ENCODE assay signal across 10 mouse cellular contexts in genomic region chr10:99169765-99170129, GRCm38 (mm10). TPM values are rescaled to one million over a fixed set of nuclear protein-coding genes. Genes with fewer than 3 reads are reported as not detected.
A peak's percentile ranks its signal among the peaks of the same experiment; 100 is the strongest.
DNase-seq lines count a peak whose midpoint lies in the region; ATAC-seq and TF ChIP-seq lines count a peak whose summit lies in the region.
"Had no signal": no experiment of that assay in that cellular context is flagged by ENCODE, and none has a peak within 500 bp of the region (broad histone marks: within the 10 kb centered on the region; RNA-seq: fewer than 3 reads in every experiment).

No protein-coding gene starts in this region.

- peak; percentile 24 for DNase-seq in gastrocnemius, adult 18-20 months (ENCODE audit: low spot score)
- no peak for DNase-seq in gastrocnemius, postnatal 10 days
- peak in 1 of 2 experiments; percentile 36 for DNase-seq in spleen, adult 2 months (ENCODE audit: low read depth in 1 of 2, low spot score in 2 of 2)
- DNase-seq in spleen, adult 12 weeks (ENCODE audit: low spot score): no peak
- peak; percentile 40 to 81 for DNase-seq in left cerebral cortex, postnatal 25 days (ENCODE audit: low spot score in 2 of 2)
- DNase-seq in stomach, postnatal 0 days (ENCODE audit: low spot score): no peak
- DNase-seq in cerebellum, postnatal 36 days: no peak
- DNase-seq: gastrocnemius, postnatal 36 days had no signal

- no peak overlapping the region for H3K4me3 ChIP-seq in spleen, adult 2 months (ENCODE audit: extremely low read depth, insufficient read depth, insufficient read length)
- no peak overlapping the region for H3K4me3 ChIP-seq in stomach, postnatal 0 days (ENCODE audit: low read depth, low read length)
- no peak overlapping the region for H3K4me3 ChIP-seq in forebrain, embryonic 12.5 days (replicated peaks)

- H3K4me1 ChIP-seq in spleen, adult 2 months (ENCODE audit: control insufficient read depth, insufficient read depth, insufficient read length): peaks cover 15% of the 10 kb centered on the region
- peaks cover 4% of the 10 kb centered on the region; the same call in 1 of the 2 replicates for H3K4me1 ChIP-seq in stomach, postnatal 0 days (replicated peaks; ENCODE audit: control insufficient read depth, insufficient read depth)
- peaks cover 7% of the 10 kb centered on the region; the same call in 1 of the 2 replicates for H3K4me1 ChIP-seq in forebrain, embryonic 12.5 days

- H3K27ac ChIP-seq in spleen, adult 2 months (ENCODE audit: insufficient read depth, low read length): peak overlapping the region; percentile 39; the same call in 1 of the 2 replicates
- peak overlapping the region; percentile 50; the same call in 1 of the 2 replicates for H3K27ac ChIP-seq in stomach, postnatal 0 days (replicated peaks)
- no peak overlapping the region for H3K27ac ChIP-seq in forebrain, embryonic 12.5 days

- 55% methylated on average over 5 of the region's 5 CpGs for WGBS in spleen, adult 2 months
- WGBS in stomach, postnatal 0 days: 40% methylated on average over 5 of the region's 5 CpGs
- WGBS in forebrain, embryonic 12.5 days: 91% methylated on average over 5 of the region's 5 CpGs

- 0 out of 2 replicates have a peak overlapping the region, but pooled peaks have one; percentile 2 for H3K4me2 ChIP-seq in stomach, postnatal 0 days (replicated peaks; ENCODE audit: low read depth)
- H3K4me2 ChIP-seq in forebrain, embryonic 12.5 days: no peak overlapping the region

- peak; percentile 83 for ATAC-seq in stomach, postnatal 0 days (ENCODE audit: low FRiP score, low TSS enrichment)
- no peak for ATAC-seq in forebrain, embryonic 12.5 days (ENCODE audit: low FRiP score)

- TF ChIP-seq CTCF in spleen, adult 2 months (IDR thresholded peaks at IDR 0.05; ENCODE audit: extremely low read depth, insufficient read depth, insufficient read length, insufficient replicate concordance): no peak
- TF ChIP-seq CTCF in stomach, postnatal 0 days (IDR thresholded peaks at IDR 0.05; ENCODE audit: low read depth): no peak

- TF ChIP-seq POLR2A in spleen, adult 2 months (IDR thresholded peaks at IDR 0.05; ENCODE audit: low read depth, low read length): no peak

- no peaks in the 10 kb centered on the region for H3K27me3 ChIP-seq in spleen, adult 2 months (ENCODE audit: control insufficient read depth, insufficient read depth, low read length)
- no peaks in the 10 kb centered on the region for H3K27me3 ChIP-seq in stomach, postnatal 0 days (ENCODE audit: control insufficient read depth, insufficient read depth, low read length)
- H3K27me3 ChIP-seq in forebrain, embryonic 12.5 days: no peaks in the 10 kb centered on the region
- H3K27me3 ChIP-seq: megakaryocyte, embryonic 14.5 days had no signal

- H3K9me3 ChIP-seq in stomach, postnatal 0 days (ENCODE audit: control insufficient read depth, low read length): no peaks in the 10 kb centered on the region
- no peaks in the 10 kb centered on the region for H3K9me3 ChIP-seq in forebrain, embryonic 12.5 days
- H3K9me3 ChIP-seq: megakaryocyte, embryonic 14.5 days had no signal

- no peak overlapping the region for H3K9ac ChIP-seq in stomach, postnatal 0 days (ENCODE audit: low read length)
- no peak overlapping the region for H3K9ac ChIP-seq in forebrain, embryonic 12.5 days

- intact Hi-C loops in left cerebral cortex, postnatal 25 days (cut with DNase I): loop anchor here (1.0 to 10.0 kb wide), 4 partner anchors 73 to 293 kb away; no protein-coding TSS in a partner anchor

- peak; percentile 53 for TF ChIP-seq EP300 in stomach, postnatal 0 days (optimal IDR thresholded peaks at IDR 0.05)

- no peaks in the 10 kb centered on the region for H3K36me3 ChIP-seq in spleen, adult 2 months (ENCODE audit: control insufficient read depth, insufficient read depth, low read length)
- no peaks in the 10 kb centered on the region for H3K36me3 ChIP-seq in stomach, postnatal 0 days (ENCODE audit: control insufficient read depth, insufficient read depth, low read length)
- no peaks in the 10 kb centered on the region for H3K36me3 ChIP-seq in forebrain, embryonic 12.5 days (replicated peaks)

RNA-seq across cellular contexts. Expression of gene Phxr2, which starts 43.6 kb away (rescaled TPM):
- total RNA-seq in gastrocnemius, adult 18-20 months (2021): not detected
- total RNA-seq in gastrocnemius, postnatal 10 days (2021): not detected
- not detected in 2 replicates for polyA plus RNA-seq in spleen, adult 2 months (2012; rRNA removed)
- total RNA-seq in left cerebral cortex, postnatal 25 days (2021): not detected
- polyA plus RNA-seq in stomach, postnatal 0 days (2015; fragmentation: Nextera tagmentation; extraction: Ambion mirVana): not detected in 2 replicates
- not detected in 2 replicates for polyA plus RNA-seq in forebrain, embryonic 12.5 days (2016; fragmentation: Nextera tagmentation; extraction: Ambion mirVana)
- total RNA-seq: gastrocnemius, postnatal 36 days had no signal

Comparison
In these comparisons a context has a peak if more than half of its experiments do, and no peak if none do; other contexts are left out.
1. DNase-seq: peak in gastrocnemius, adult 18-20 months (single experiment) and left cerebral cortex, postnatal 25 days (2 of 2); none in gastrocnemius, postnatal 10 days (single experiment), spleen, adult 12 weeks (single experiment), stomach, postnatal 0 days (single experiment) and cerebellum, postnatal 36 days (0 of 2).